Mouse (Mus musculus) olfactory bulb, adult 2 months (tissue): ENCODE data around the gene Tceal8.

ENCODE experiments used
- CTCF ChIP-seq: fragments of 200-500 bp; IDR thresholded peaks from 2 replicates; pipeline ENCODE4 v1.5.1; 2012; ENCODE audit warnings: low read depth, mild to moderate bottlenecking, low read length, moderate library complexity; ENCODE audit not compliant: insufficient read depth
- POLR2A ChIP-seq: fragments of 200-500 bp; IDR thresholded peaks from 2 replicates; pipeline ENCODE4 v1.6.1; 2012; ENCODE audit warnings: mild to moderate bottlenecking, low read depth, low read length, moderate library complexity; ENCODE audit not compliant: insufficient read depth

- no peak for TF ChIP-seq CTCF
- no peak for TF ChIP-seq POLR2A
These were observed 31.1 kb upstream of the Tceal8 start for GRCm38 (mm10) chrX:136203257-136203656.
